Mouse (Mus musculus): Measurements from ENCODE around the gene Wnt4. TPM values are rescaled to one million over a fixed set of nuclear protein-coding genes. Genes with fewer than 3 reads are reported as not detected.

Gene Wnt4
- polyA plus RNA-seq, 2 experiments, result 0.09 to 0.25 TPM

GRCm38 (mm10) chr4:137308377-137308776, 31.1 kb downstream of the Wnt4 start:
- WGBS (ENCODE audit: insufficient replicate concordance), result 61% methylated on average over 5 of the region's 5 CpGs
- Histone ChIP-seq H3K4me2 (ENCODE audit: low read depth) (no peak overlapping the region), H3K36me3 (replicated peaks; ENCODE audit: control insufficient read depth, insufficient read depth, low read depth) (no peaks in the 10 kb centered on the region), H3K27ac (no peak overlapping the region), H3K4me1 (replicated peaks; ENCODE audit: control insufficient read depth in 2 of 2, insufficient read depth in 2 of 2, low read length in 1 of 2) (no peaks in the 10 kb centered on the region; a peak in 1 of 4 replicates), H3K27me3 (ENCODE audit: control insufficient read depth, insufficient read depth, low read length) (no peaks in the 10 kb centered on the region), H3K9ac (replicated peaks) (no peak overlapping the region), H3K4me3 (ENCODE audit: insufficient read depth in 1 of 2, low read depth in 2 of 2, low read length in 2 of 2) (no peak overlapping the region), H3K9me3 (ENCODE audit: control insufficient read depth, low read length) (no peaks in the 10 kb centered on the region)
- peak in 2 of 3 experiments; percentile 17 to 20 for DNase-seq (ENCODE audit: low read depth in 3 of 3, low spot score in 3 of 3)
- no peak for ATAC-seq (ENCODE audit: insufficient read depth)
- TF ChIP-seq EP300 (IDR thresholded peaks at IDR 0.05; ENCODE audit: low read depth), result no peak
- TF ChIP-seq CTCF (IDR thresholded peaks at IDR 0.05; ENCODE audit: low read depth), result peak; percentile 64

- WGBS (ENCODE audit: insufficient replicate concordance), result 26% methylated on average over 2 of the region's 2 CpGs
- Histone ChIP-seq H3K9ac (replicated peaks) (no peak overlapping the region), H3K36me3 (replicated peaks; ENCODE audit: control insufficient read depth, insufficient read depth, low read depth) (peaks cover 3% of the 10 kb centered on the region), H3K4me3 (ENCODE audit: insufficient read depth in 1 of 2, low read depth in 2 of 2, low read length in 2 of 2) (no peak overlapping the region), H3K27ac (no peak overlapping the region), H3K4me1 (replicated peaks; ENCODE audit: control insufficient read depth in 2 of 2, insufficient read depth in 2 of 2, low read length in 1 of 2) (no peaks in the 10 kb centered on the region), H3K27me3 (ENCODE audit: control insufficient read depth, insufficient read depth, low read length) (no peaks in the 10 kb centered on the region), H3K4me2 (ENCODE audit: low read depth) (no peak overlapping the region), H3K9me3 (ENCODE audit: control insufficient read depth, low read length) (no peaks in the 10 kb centered on the region)
- ATAC-seq (ENCODE audit: insufficient read depth) (no peak), DNase-seq (ENCODE audit: low read depth in 3 of 3, low spot score in 3 of 3) (no peak)
- TF ChIP-seq EP300 (IDR thresholded peaks at IDR 0.05; ENCODE audit: low read depth), result no peak
- peak; percentile 6; the same call in 1 of the 2 replicates for TF ChIP-seq CTCF (IDR thresholded peaks at IDR 0.05; ENCODE audit: low read depth)
Observed at GRCm38 (mm10) chr4:137313511-137313910, 36.2 kb downstream of the Wnt4 start.

DNA sequence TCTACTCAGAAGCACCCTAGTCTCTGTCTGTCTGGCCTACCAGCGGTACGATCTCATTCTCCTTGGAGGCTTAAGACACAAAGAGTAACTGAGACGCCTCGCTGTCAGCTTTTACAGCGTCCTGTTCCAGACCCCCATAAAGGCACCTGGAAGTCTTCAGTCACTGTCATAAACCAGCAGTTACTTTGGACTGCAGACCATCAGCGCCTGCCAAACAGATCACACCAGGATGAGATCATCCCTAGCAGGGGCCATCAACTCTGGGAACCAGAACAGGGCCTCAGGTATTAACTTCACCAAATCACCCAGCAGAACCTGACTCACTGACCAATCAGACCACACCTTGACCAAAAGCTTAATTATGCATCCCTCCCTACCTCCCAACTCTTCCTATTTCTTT, 37.3 kb downstream of the Wnt4 start:
- DNase-seq (ENCODE audit: low read depth in 3 of 3, low spot score in 3 of 3), result no peak
- no peak for TF ChIP-seq EP300 (IDR thresholded peaks at IDR 0.05; ENCODE audit: low read depth)
- TF ChIP-seq CTCF (IDR thresholded peaks at IDR 0.05; ENCODE audit: low read depth), result no peak
- no peak overlapping the region for H3K27ac ChIP-seq
- ATAC-seq (ENCODE audit: insufficient read depth), result no peak
- H3K9ac ChIP-seq (replicated peaks), result no peak overlapping the region
- H3K9me3 ChIP-seq (ENCODE audit: control insufficient read depth, low read length), result no peaks in the 10 kb centered on the region
- WGBS (ENCODE audit: insufficient replicate concordance), result 72% methylated on average over 6 of the region's 6 CpGs
- peaks cover 5% of the 10 kb centered on the region for H3K36me3 ChIP-seq (replicated peaks; ENCODE audit: control insufficient read depth, insufficient read depth, low read depth)
- H3K4me1 ChIP-seq (replicated peaks; ENCODE audit: control insufficient read depth in 2 of 2, insufficient read depth in 2 of 2, low read length in 1 of 2), result no peaks in the 10 kb centered on the region
- H3K4me2 ChIP-seq (ENCODE audit: low read depth), result no peak overlapping the region
- H3K4me3 ChIP-seq (ENCODE audit: insufficient read depth in 1 of 2, low read depth in 2 of 2, low read length in 2 of 2), result no peak overlapping the region
- no peaks in the 10 kb centered on the region for H3K27me3 ChIP-seq (ENCODE audit: control insufficient read depth, insufficient read depth, low read length)

GRCm38 (mm10) chr4:137315061-137315460, 37.8 kb downstream of the Wnt4 start:
- WGBS (ENCODE audit: insufficient replicate concordance), result 79% methylated on average over 2 of the region's 2 CpGs
- Histone ChIP-seq H3K27ac (no peak overlapping the region), H3K9me3 (ENCODE audit: control insufficient read depth, low read length) (no peaks in the 10 kb centered on the region), H3K4me3 (ENCODE audit: insufficient read depth in 1 of 2, low read depth in 2 of 2, low read length in 2 of 2) (no peak overlapping the region), H3K36me3 (replicated peaks; ENCODE audit: control insufficient read depth, insufficient read depth, low read depth) (peaks cover 5% of the 10 kb centered on the region), H3K9ac (replicated peaks) (no peak overlapping the region), H3K4me1 (replicated peaks; ENCODE audit: control insufficient read depth in 2 of 2, insufficient read depth in 2 of 2, low read length in 1 of 2) (no peaks in the 10 kb centered on the region), H3K27me3 (ENCODE audit: control insufficient read depth, insufficient read depth, low read length) (no peaks in the 10 kb centered on the region), H3K4me2 (ENCODE audit: low read depth) (no peak overlapping the region)
- no peak for ATAC-seq (ENCODE audit: insufficient read depth)
- TF ChIP-seq EP300 (IDR thresholded peaks at IDR 0.05; ENCODE audit: low read depth) (no peak), CTCF (IDR thresholded peaks at IDR 0.05; ENCODE audit: low read depth) (no peak)
- no peak for DNase-seq (ENCODE audit: low read depth in 3 of 3, low spot score in 3 of 3)

GRCm38 (mm10) chr4:137316027-137316770, 38.9 kb downstream of the Wnt4 start:
- WGBS (ENCODE audit: insufficient replicate concordance), result 74% methylated on average over 4 of the region's 4 CpGs
- Histone ChIP-seq H3K9me3 (ENCODE audit: control insufficient read depth, low read length) (no peaks in the 10 kb centered on the region), H3K27ac (no peak overlapping the region), H3K36me3 (replicated peaks; ENCODE audit: control insufficient read depth, insufficient read depth, low read depth) (peaks cover 15% of the 10 kb centered on the region), H3K27me3 (ENCODE audit: control insufficient read depth, insufficient read depth, low read length) (no peaks in the 10 kb centered on the region), H3K4me2 (ENCODE audit: low read depth) (no peak overlapping the region), H3K4me3 (ENCODE audit: insufficient read depth in 1 of 2, low read depth in 2 of 2, low read length in 2 of 2) (no peak overlapping the region), H3K9ac (replicated peaks) (no peak overlapping the region), H3K4me1 (replicated peaks; ENCODE audit: control insufficient read depth in 2 of 2, insufficient read depth in 2 of 2, low read length in 1 of 2) (no peaks in the 10 kb centered on the region)
- DNase-seq (ENCODE audit: low read depth in 3 of 3, low spot score in 3 of 3), result no peak
- TF ChIP-seq EP300 (IDR thresholded peaks at IDR 0.05; ENCODE audit: low read depth) (no peak), CTCF (IDR thresholded peaks at IDR 0.05; ENCODE audit: low read depth) (peak; percentile 36)
- ATAC-seq (ENCODE audit: insufficient read depth), result no peak
